Mouse (Mus musculus): ENCODE measurements around the gene Ska2. TPM values are rescaled to one million over a fixed set of nuclear protein-coding genes. Genes with fewer than 3 reads are reported as not detected.
A peak's percentile ranks its signal among the peaks of the same experiment; 100 is the strongest.

Ska2 gene
- total and polyA plus RNA-seq, 3 experiments, result 23.7 to 57.6 (median 39.3) TPM

GRCm38 (mm10) chr11:87086290-87086984, 22.6 kb upstream of the Ska2 start, which contains the start of gene Smg8:
Gene Smg8, minus strand, starts transcription at chr11:87086774.
- H3K36me3 ChIP-seq (replicated peaks in 1 of 2; ENCODE audit: control insufficient read depth in 1 of 2, insufficient read depth in 1 of 2, low read length in 1 of 2), result peaks cover 24 to 59% of the 10 kb centered on the region in 2 experiments
- H3K27ac ChIP-seq (ENCODE audit: insufficient read depth, low read depth), result no peak within 1 kb of the TSS
- in situ Hi-C loops (cut with MboI; ENCODE audit: low pct_ligation_motif_present, low pct_unique_long_range_greater_than_20kb, low sequenced_read_pairs), result no loop called here

GRCm38 (mm10) chr11:87087142-87087541, 21.9 kb upstream of the Ska2 start:
- in situ Hi-C loops (cut with MboI; ENCODE audit: low pct_ligation_motif_present, low pct_unique_long_range_greater_than_20kb, low sequenced_read_pairs), result no loop called here
- dilution Hi-C loops (cut with MboI; ENCODE audit: extremely low pct_ligation_motif_present, extremely low pct_unique_long_range_greater_than_20kb, low sequenced_read_pairs), result no loop called here
- TF ChIP-seq KAT2A (IDR thresholded peaks at IDR 0.05; ENCODE audit: insufficient replicate concordance, low read length) (no peak), NRF1 (IDR thresholded peaks at IDR 0.05; ENCODE audit: low read depth, low read length) (no peak), EP300 (IDR thresholded peaks at IDR 0.05; ENCODE audit: low read length) (no peak), RCOR1 (conservative IDR thresholded peaks at IDR 0.05; ENCODE audit: low read depth, low read length) (no peak), POLR2A (IDR thresholded peaks at IDR 0.05; ENCODE audit: low read depth, low read length) (no peak)
- H3K4me2 ChIP-seq (ENCODE audit: insufficient read depth, low read depth, poor library complexity, severe bottlenecking), result peak overlapping the region; percentile 81
- H3K36me3 ChIP-seq (replicated peaks in 1 of 2; ENCODE audit: control insufficient read depth in 1 of 2, insufficient read depth in 1 of 2, low read length in 1 of 2), result peaks cover 31 to 59% of the 10 kb centered on the region in 2 experiments
- H3K4me3 ChIP-seq (replicated peaks in 1 of 3; ENCODE audit: low read depth in 2 of 3, low read length in 2 of 3, poor library complexity in 1 of 3), result peak overlapping the region; percentile 25 to 99 (median 85)
- DNase-seq (ENCODE audit: extremely low read depth), result no peak
- H3K9me3 ChIP-seq (replicated peaks; ENCODE audit: low read length), result no peaks in the 10 kb centered on the region
- peaks cover 12 to 35% of the 10 kb centered on the region in 2 experiments for H3K4me1 ChIP-seq (ENCODE audit: control insufficient read depth in 1 of 2, insufficient read depth in 2 of 2)
- peak overlapping the region; percentile 79 for H3K9ac ChIP-seq (ENCODE audit: insufficient read depth, low read depth)
- no peaks in the 10 kb centered on the region for H3K27me3 ChIP-seq (replicated peaks)
- H3K27ac ChIP-seq (ENCODE audit: insufficient read depth, low read depth), result no peak overlapping the region
- H3K79me2 ChIP-seq (replicated peaks; ENCODE audit: control insufficient read depth, extremely low read depth, insufficient read depth, poor library complexity, severe bottlenecking), result peaks cover 36% of the 10 kb centered on the region

More at GRCm38 (mm10) chr11:87086290-87086984, 22.6 kb upstream of the Ska2 start, which contains the start of gene Smg8:
- no peaks in the 10 kb centered on the region for H3K27me3 ChIP-seq (replicated peaks)
- H3K79me2 ChIP-seq (replicated peaks; ENCODE audit: control insufficient read depth, extremely low read depth, insufficient read depth, poor library complexity, severe bottlenecking), result peaks cover 38% of the 10 kb centered on the region
- H3K4me2 ChIP-seq (ENCODE audit: insufficient read depth, low read depth, poor library complexity, severe bottlenecking), result peak within 1 kb of the TSS; percentile 95
- no peaks in the 10 kb centered on the region for H3K9me3 ChIP-seq (replicated peaks; ENCODE audit: low read length)
- peaks cover 12 to 41% of the 10 kb centered on the region in 2 experiments for H3K4me1 ChIP-seq (ENCODE audit: control insufficient read depth in 1 of 2, insufficient read depth in 2 of 2)
- peak within 1 kb of the TSS; percentile 85 to 99 (median 91) for H3K4me3 ChIP-seq (replicated peaks in 1 of 3; ENCODE audit: low read depth in 2 of 3, low read length in 2 of 3, poor library complexity in 1 of 3)
- peak within 1 kb of the TSS; percentile 79 for H3K9ac ChIP-seq (ENCODE audit: insufficient read depth, low read depth)
- TF ChIP-seq SIN3A (IDR thresholded peaks at IDR 0.05; ENCODE audit: low read length) (peak; percentile 95), UBTF (IDR thresholded peaks at IDR 0.05; ENCODE audit: low read depth, low read length) (no peak), JUND (conservative IDR thresholded peaks at IDR 0.05; ENCODE audit: low read depth, low read length) (peak; percentile 67), CTCF (conservative IDR thresholded peaks at IDR 0.05 in 1 of 2, IDR thresholded peaks at IDR 0.05 in 1 of 2; ENCODE audit: low read depth in 2 of 2, low read length in 2 of 2) (no peak), MAX (IDR thresholded peaks at IDR 0.05; ENCODE audit: low read length) (peak; percentile 74), ZC3H11A (IDR thresholded peaks at IDR 0.05; ENCODE audit: low read depth, low read length) (no peak), CHD1 (IDR thresholded peaks at IDR 0.05; ENCODE audit: low read depth, low read length) (no peak), NELFE (IDR thresholded peaks at IDR 0.05; ENCODE audit: low read depth, low read length) (peak; percentile 89), MAZ (IDR thresholded peaks at IDR 0.05; ENCODE audit: low read depth, low read length) (peak; percentile 97), IRF4 (IDR thresholded peaks at IDR 0.05; ENCODE audit: low read depth, low read length) (peak; percentile 81), BHLHE40 (IDR thresholded peaks at IDR 0.05; ENCODE audit: low read depth, low read length) (no peak), HCFC1 (IDR thresholded peaks at IDR 0.05; ENCODE audit: low read depth, low read length) (peak; percentile 98), PAX5 (IDR thresholded peaks at IDR 0.05; ENCODE audit: low read length) (no peak), NRF1 (IDR thresholded peaks at IDR 0.05; ENCODE audit: low read depth, low read length) (peak; percentile 68), SMC3 (IDR thresholded peaks at IDR 0.05; ENCODE audit: low read depth, low read length) (no peak), POLR2AphosphoS2 (IDR thresholded peaks at IDR 0.05; ENCODE audit: low read depth, low read length) (no peak; the same call in 1 of the 2 replicates), ELF1 (IDR thresholded peaks at IDR 0.05; ENCODE audit: low read depth, low read length) (peak; percentile 89), GABPA (IDR thresholded peaks at IDR 0.05; ENCODE audit: insufficient replicate concordance, low read depth, low read length) (peak; percentile 45; the same call in 1 of the 2 replicates), TCF12 (IDR thresholded peaks at IDR 0.05; ENCODE audit: low read depth, low read length) (peak; percentile 96), TBP (conservative IDR thresholded peaks at IDR 0.05; ENCODE audit: low read depth, low read length) (peak; percentile 92), KAT2A (IDR thresholded peaks at IDR 0.05; ENCODE audit: insufficient replicate concordance, low read length) (peak; percentile 91; the same call in 1 of the 2 replicates), RCOR1 (conservative IDR thresholded peaks at IDR 0.05; ENCODE audit: low read depth, low read length) (no peak; the same call in 1 of the 2 replicates), CHD2 (IDR thresholded peaks at IDR 0.05; ENCODE audit: low read length) (peak; percentile 95), MYC (IDR thresholded peaks at IDR 0.05; ENCODE audit: low read depth, low read length) (peak; percentile 65; the same call in 1 of the 2 replicates), POLR2A (IDR thresholded peaks at IDR 0.05; ENCODE audit: low read depth, low read length) (peak; percentile 93), MEF2A (IDR thresholded peaks at IDR 0.05; ENCODE audit: borderline replicate concordance, low read depth, low read length) (peak; percentile 87), USF2 (conservative IDR thresholded peaks at IDR 0.05; ENCODE audit: low read depth, low read length) (no peak), ETS1 (conservative IDR thresholded peaks at IDR 0.05; ENCODE audit: low read depth, low read length) (no peak; the same call in 1 of the 2 replicates), RAD21 (IDR thresholded peaks at IDR 0.05; ENCODE audit: low read depth, low read length) (no peak), EP300 (IDR thresholded peaks at IDR 0.05; ENCODE audit: low read length) (no peak), ZNF384 (IDR thresholded peaks at IDR 0.05; ENCODE audit: low read depth, low read length) (0 out of 2 replicates have a peak, but pooled peaks have one; percentile 13), ZKSCAN1 (IDR thresholded peaks at IDR 0.05; ENCODE audit: borderline replicate concordance, low read depth, low read length) (no peak), MAFK (IDR thresholded peaks at IDR 0.05; ENCODE audit: insufficient replicate concordance, low read length) (no peak), MXI1 (IDR thresholded peaks at IDR 0.05; ENCODE audit: low read depth, low read length) (peak; percentile 97), JUN (IDR thresholded peaks at IDR 0.05; ENCODE audit: insufficient read depth, low read depth, low read length) (no peak)
- peak; percentile 92 for DNase-seq (ENCODE audit: extremely low read depth)
- dilution Hi-C loops (cut with MboI; ENCODE audit: extremely low pct_ligation_motif_present, extremely low pct_unique_long_range_greater_than_20kb, low sequenced_read_pairs), result no loop called here
